Mouse (Mus musculus) brain, embryonic 14.5 days (tissue): ENCODE measurements around the gene Ackr2.

Experiments
- CTCF ChIP-seq: fragments of 200-500 bp; IDR thresholded peaks from 2 replicates; pipeline ENCODE4 v1.5.1; 2012; ENCODE audit warnings: inconsistent platforms, mild to moderate bottlenecking, moderate library complexity, borderline replicate concordance; ENCODE audit not compliant: insufficient read depth, insufficient read length; ENCODE audit errors: extremely low read depth
- POLR2A ChIP-seq: fragments of 200-500 bp; IDR thresholded peaks from 2 replicates; pipeline ENCODE4 v1.6.1; 2012; ENCODE audit warnings: mild to moderate bottlenecking, inconsistent platforms, borderline replicate concordance; ENCODE audit not compliant: poor library complexity, insufficient read depth, insufficient read length, severe bottlenecking; ENCODE audit errors: extremely low read depth

- TF ChIP-seq CTCF, result no peak
- TF ChIP-seq POLR2A, result no peak
These were observed 26.0 kb upstream of the Ackr2 start for GRCm38 (mm10) chr9:121872062-121872683.
